Mouse (Mus musculus): ENCODE data around the gene Adamtsl4. TPM values are rescaled to one million over a fixed set of nuclear protein-coding genes. Genes with fewer than 3 reads are reported as not detected.
"Not testable (repeated sequence)": the region's sequence is repeated elsewhere in the genome, so short reads cannot be mapped to it uniquely, and the experiment has no call there.

Adamtsl4 gene
- polyA plus RNA-seq, 1 experiment from 2014 or later, result 6.3 TPM

- no peaks in the 10 kb centered on the region for H3K27me3 ChIP-seq
- no peak overlapping the region for H3K27ac ChIP-seq
- no peak overlapping the region for H3K9ac ChIP-seq
- no peaks in the 10 kb centered on the region for H3K9me3 ChIP-seq (replicated peaks)
- no peak overlapping the region for H3K4me2 ChIP-seq
- H3K36me3 ChIP-seq, result no peaks in the 10 kb centered on the region
- H3K4me1 ChIP-seq, result peaks cover 33% of the 10 kb centered on the region
- no peak for ATAC-seq (replicated peaks; ENCODE audit: low FRiP score)
- no peak overlapping the region for H3K4me3 ChIP-seq (replicated peaks)
- 36% methylated on average over 3 of the region's 3 CpGs for WGBS
Observed at GRCm38 (mm10) chr3:95695796-95696195, 8.1 kb upstream of the Adamtsl4 start.

- no peak overlapping the region for H3K4me2 ChIP-seq
- H3K27me3 ChIP-seq, result no peaks in the 10 kb centered on the region
- peaks cover 32% of the 10 kb centered on the region for H3K4me1 ChIP-seq
- no peak for ATAC-seq (replicated peaks; ENCODE audit: low FRiP score)
- no peak overlapping the region for H3K27ac ChIP-seq
- no peaks in the 10 kb centered on the region for H3K36me3 ChIP-seq
- no peaks in the 10 kb centered on the region for H3K9me3 ChIP-seq (replicated peaks)
- H3K4me3 ChIP-seq (replicated peaks), result no peak overlapping the region
- 90% methylated on average over 11 of the region's 11 CpGs for WGBS
- H3K9ac ChIP-seq, result no peak overlapping the region
Observed at GRCm38 (mm10) chr3:95694808-95695703, 7.3 kb upstream of the Adamtsl4 start.

- peaks cover 38% of the 10 kb centered on the region for H3K4me1 ChIP-seq
- H3K36me3 ChIP-seq, result no peaks in the 10 kb centered on the region
- no peak overlapping the region for H3K27ac ChIP-seq
- no peak overlapping the region for H3K9ac ChIP-seq
- no peak for ATAC-seq (replicated peaks; ENCODE audit: low FRiP score)
- no peaks in the 10 kb centered on the region for H3K27me3 ChIP-seq
- no peak overlapping the region for H3K4me2 ChIP-seq
- no peaks in the 10 kb centered on the region for H3K9me3 ChIP-seq (replicated peaks)
- no peak overlapping the region for H3K4me3 ChIP-seq (replicated peaks)
- WGBS, result 54% methylated on average over 11 of the region's 11 CpGs
Observed at GRCm38 (mm10) chr3:95693821-95694807, 6.4 kb upstream of the Adamtsl4 start.

GRCm38 (mm10) chr3:95692677-95693076 lies 5.0 kb upstream of the Adamtsl4 start:
- no peak for ATAC-seq (replicated peaks; ENCODE audit: low FRiP score)
- 79% methylated on average over 6 of the region's 6 CpGs for WGBS
- peaks cover 52% of the 10 kb centered on the region for H3K4me1 ChIP-seq

GRCm38 (mm10) chr3:95690552-95690951 lies 2.8 kb upstream of the Adamtsl4 start:
- H3K27me3 ChIP-seq; H3K4me3 ChIP-seq (replicated peaks); H3K36me3 ChIP-seq; H3K4me2 ChIP-seq; H3K9ac ChIP-seq; H3K9me3 ChIP-seq (replicated peaks); ATAC-seq (replicated peaks; ENCODE audit: low FRiP score): not testable (repeated sequence)
- Histone ChIP-seq H3K27ac (peak overlapping the region; percentile 92; the same call in 1 of the 2 replicates), H3K4me1 (peaks cover 61% of the 10 kb centered on the region)
- WGBS, result 86% methylated on average over 2 of the region's 2 CpGs

More at GRCm38 (mm10) chr3:95692677-95693076, 5.0 kb upstream of the Adamtsl4 start:
- no peaks in the 10 kb centered on the region for H3K36me3 ChIP-seq
- H3K9ac ChIP-seq, result no peak overlapping the region
- no peak overlapping the region for H3K27ac ChIP-seq
- H3K27me3 ChIP-seq, result no peaks in the 10 kb centered on the region
- H3K4me3 ChIP-seq (replicated peaks), result no peak overlapping the region
- H3K4me2 ChIP-seq, result no peak overlapping the region
- H3K9me3 ChIP-seq (replicated peaks), result no peaks in the 10 kb centered on the region

- Histone ChIP-seq H3K9ac (no peak overlapping the region), H3K27me3 (no peaks in the 10 kb centered on the region), H3K4me3 (replicated peaks) (no peak overlapping the region), H3K9me3 (replicated peaks) (no peaks in the 10 kb centered on the region), H3K4me1 (peaks cover 65% of the 10 kb centered on the region), H3K4me2 (peak overlapping the region; percentile 30), H3K36me3 (no peaks in the 10 kb centered on the region), H3K27ac (peak overlapping the region; percentile 92)
- 39% methylated on average over 2 of the region's 2 CpGs for WGBS
- ATAC-seq (replicated peaks; ENCODE audit: low FRiP score), result no peak
Observed at GRCm38 (mm10) chr3:95689940-95690339, 2.2 kb upstream of the Adamtsl4 start.

- H3K4me3 ChIP-seq (replicated peaks), result no peak overlapping the region
- H3K27ac ChIP-seq, result peak overlapping the region; percentile 92
- no peaks in the 10 kb centered on the region for H3K27me3 ChIP-seq
- no peaks in the 10 kb centered on the region for H3K36me3 ChIP-seq
- H3K4me1 ChIP-seq, result peaks cover 70% of the 10 kb centered on the region
- no peaks in the 10 kb centered on the region for H3K9me3 ChIP-seq (replicated peaks)
- ATAC-seq (replicated peaks; ENCODE audit: low FRiP score), result 0 out of 2 replicates have a peak, but pooled peaks have one; percentile 19
- no peak overlapping the region for H3K9ac ChIP-seq
- WGBS, result 18% methylated on average over 11 of the region's 11 CpGs
- peak overlapping the region; percentile 30 for H3K4me2 ChIP-seq
Observed at GRCm38 (mm10) chr3:95689171-95689915, 1.6 kb upstream of the Adamtsl4 start.

- no peaks in the 10 kb centered on the region for H3K36me3 ChIP-seq
- peak overlapping the region; percentile 92 for H3K27ac ChIP-seq
- no peaks in the 10 kb centered on the region for H3K9me3 ChIP-seq (replicated peaks)
- H3K4me3 ChIP-seq (replicated peaks), result peak overlapping the region; percentile 51
- peak; percentile 26; the same call in 1 of the 2 replicates for ATAC-seq (replicated peaks; ENCODE audit: low FRiP score)
- peaks cover 68% of the 10 kb centered on the region for H3K4me1 ChIP-seq
- peak overlapping the region; percentile 95 for H3K4me2 ChIP-seq
- H3K9ac ChIP-seq, result peak overlapping the region; percentile 55
- H3K27me3 ChIP-seq, result no peaks in the 10 kb centered on the region
- 14% methylated on average over 4 of the region's 4 CpGs for WGBS
Observed at GRCm38 (mm10) chr3:95687168-95687523, 571 bp downstream of the Adamtsl4 start.

GRCm38 (mm10) chr3:95686492-95687167 lies 1.1 kb downstream of the Adamtsl4 start:
- peaks cover 69% of the 10 kb centered on the region for H3K4me1 ChIP-seq
- H3K9ac ChIP-seq, result 0 out of 2 replicates have a peak overlapping the region, but pooled peaks have one; percentile 55
- peak overlapping the region; percentile 92 for H3K27ac ChIP-seq
- no peaks in the 10 kb centered on the region for H3K36me3 ChIP-seq
- 36% methylated on average over 10 of the region's 10 CpGs for WGBS
- H3K4me2 ChIP-seq, result peak overlapping the region; percentile 95
- H3K9me3 ChIP-seq (replicated peaks), result no peaks in the 10 kb centered on the region
- peak overlapping the region; percentile 51 for H3K4me3 ChIP-seq (replicated peaks)
- H3K27me3 ChIP-seq, result no peaks in the 10 kb centered on the region
- ATAC-seq (replicated peaks; ENCODE audit: low FRiP score), result peak; percentile 6; the same call in 1 of the 2 replicates

- Histone ChIP-seq H3K4me2 (no peak overlapping the region), H3K4me1 (peaks cover 79% of the 10 kb centered on the region), H3K27ac (0 out of 2 replicates have a peak overlapping the region, but pooled peaks have one; percentile 92), H3K27me3 (no peaks in the 10 kb centered on the region), H3K36me3 (no peaks in the 10 kb centered on the region), H3K9ac (no peak overlapping the region), H3K4me3 (replicated peaks) (no peak overlapping the region), H3K9me3 (replicated peaks) (no peaks in the 10 kb centered on the region)
- 80% methylated on average over 2 of the region's 2 CpGs for WGBS
- no peak for ATAC-seq (replicated peaks; ENCODE audit: low FRiP score)
Observed at GRCm38 (mm10) chr3:95685701-95686100, 2.0 kb downstream of the Adamtsl4 start.

GRCm38 (mm10) chr3:95685301-95685700 lies 2.4 kb downstream of the Adamtsl4 start:
- Histone ChIP-seq H3K4me1 (peaks cover 79% of the 10 kb centered on the region), H3K27me3 (no peaks in the 10 kb centered on the region), H3K9ac (no peak overlapping the region), H3K4me3 (replicated peaks) (no peak overlapping the region), H3K9me3 (replicated peaks) (no peaks in the 10 kb centered on the region), H3K36me3 (no peaks in the 10 kb centered on the region), H3K4me2 (no peak overlapping the region), H3K27ac (no peak overlapping the region)
- no peak for ATAC-seq (replicated peaks; ENCODE audit: low FRiP score)
- WGBS, result 80% methylated on average over 4 of the region's 4 CpGs
